Mouse (Mus musculus) CH12.LX (cell line): ENCODE measurements around the gene Rap1gap. TPM values are rescaled to one million over a fixed set of nuclear protein-coding genes. Genes with fewer than 3 reads are reported as not detected.

ENCODE experiments used
- DNase-seq: peaks from one replicate; pipeline ENCODE4 v3.0.0-alpha.2; 2013; ENCODE audit errors: extremely low read depth
- H3K27ac ChIP-seq: 2 replicates; pipeline ENCODE4 v1.5.1; 2012; ENCODE audit warnings: low read depth, mild to moderate bottlenecking, control low read depth, moderate library complexity; ENCODE audit not compliant: insufficient read depth
- H3K27me3 ChIP-seq: replicated peaks from 2 replicates; pipeline ENCODE3; 2012; ENCODE audit warnings: inconsistent platforms
- H3K36me3 ChIP-seq, 2 experiments: replicated peaks in 1 of 2; 2 replicates each; pipeline versions ENCODE3 to v1.6.1; 2012; ENCODE audit warnings: inconsistent platforms in 1 of 2, low read length in 1 of 2, mild to moderate bottlenecking in 1 of 2, mixed read lengths in 1 of 2, moderate library complexity in 1 of 2; ENCODE audit not compliant: control insufficient read depth in 1 of 2, insufficient read depth in 1 of 2
- H3K4me1 ChIP-seq, 2 experiments: 2 replicates each; pipeline ENCODE4 v1.6.1; 2012; ENCODE audit warnings: inconsistent platforms in 1 of 2, moderate library complexity in 1 of 2; ENCODE audit not compliant: insufficient read depth in 2 of 2, control insufficient read depth in 1 of 2
- H3K4me2 ChIP-seq: 2 replicates; pipeline ENCODE4 v1.6.1; 2012; ENCODE audit warnings: low read depth, mild to moderate bottlenecking, control low read depth; ENCODE audit not compliant: poor library complexity, insufficient read depth, severe bottlenecking
- H3K4me3 ChIP-seq, 3 experiments: fragments of 150-350 bp in 1 of 3; sonication (generic) in 1 of 3; replicated peaks in 1 of 3; 2 replicates each; pipeline versions ENCODE3 to v1.5.1; 2011 to 2012; ENCODE audit warnings: low read depth in 2 of 3, low read length in 2 of 3, mild to moderate bottlenecking in 2 of 3, moderate library complexity in 2 of 3, control low read depth in 1 of 3, improper control_type of control experiment in 1 of 3, inconsistent platforms in 1 of 3, mixed read lengths in 1 of 3; ENCODE audit not compliant: poor library complexity in 1 of 3
- H3K79me2 ChIP-seq: replicated peaks from 2 replicates; pipeline ENCODE4 v1.6.1; 2012; ENCODE audit warnings: mild to moderate bottlenecking, moderate library complexity; ENCODE audit not compliant: control insufficient read depth, poor library complexity, insufficient read depth, severe bottlenecking; ENCODE audit errors: extremely low read depth
- H3K9ac ChIP-seq: 2 replicates; pipeline ENCODE4 v1.6.1; 2012; ENCODE audit warnings: low read depth, mild to moderate bottlenecking, control low read depth, moderate library complexity; ENCODE audit not compliant: insufficient read depth
- H3K9me3 ChIP-seq: replicated peaks from 2 replicates; pipeline ENCODE3; 2012; ENCODE audit warnings: low read length, inconsistent platforms, mixed read lengths
- BHLHE40 ChIP-seq: IDR thresholded peaks from 2 replicates; pipeline ENCODE4 v1.6.1; 2011; ENCODE audit warnings: mild to moderate bottlenecking, low read depth, low read length, improper control_type of control experiment
- CHD1 ChIP-seq: IDR thresholded peaks from 2 replicates; pipeline ENCODE4 v1.6.1; 2012; ENCODE audit warnings: low read depth, low read length, improper control_type of control experiment, inconsistent platforms
- ELF1 ChIP-seq: IDR thresholded peaks from 2 replicates; pipeline ENCODE4 v1.6.1; 2014; ENCODE audit warnings: low read depth, mild to moderate bottlenecking, inconsistent platforms, low read length, improper control_type of control experiment
- GABPA ChIP-seq: IDR thresholded peaks from 2 replicates; pipeline ENCODE4 v1.6.1; 2012; ENCODE audit warnings: low read depth, low read length, improper control_type of control experiment, inconsistent platforms; ENCODE audit not compliant: insufficient replicate concordance
- HCFC1 ChIP-seq: IDR thresholded peaks from 2 replicates; pipeline ENCODE4 v1.6.1; 2012; ENCODE audit warnings: low read depth, mild to moderate bottlenecking, inconsistent platforms, low read length, improper control_type of control experiment
- JUND ChIP-seq: conservative IDR thresholded peaks from 2 replicates; pipeline ENCODE4 v1.6.1; 2011; ENCODE audit warnings: low read depth, low read length, improper control_type of control experiment
- MAFK ChIP-seq: IDR thresholded peaks from 2 replicates; pipeline ENCODE4 v1.6.1; 2011; ENCODE audit warnings: low read length, improper control_type of control experiment; ENCODE audit not compliant: insufficient replicate concordance
- MAZ ChIP-seq: IDR thresholded peaks from 2 replicates; pipeline ENCODE4 v1.6.1; 2012; ENCODE audit warnings: low read depth, mild to moderate bottlenecking, inconsistent platforms, low read length, improper control_type of control experiment, moderate library complexity
- MXI1 ChIP-seq: IDR thresholded peaks from 2 replicates; pipeline ENCODE4 v1.6.1; 2011; ENCODE audit warnings: mild to moderate bottlenecking, low read depth, low read length, improper control_type of control experiment
- NELFE ChIP-seq: IDR thresholded peaks from 2 replicates; pipeline ENCODE4 v1.6.1; 2011; ENCODE audit warnings: low read depth, low read length, improper control_type of control experiment
- POLR2A ChIP-seq: IDR thresholded peaks from 2 replicates; pipeline ENCODE4 v1.6.1; 2011; ENCODE audit warnings: low read depth, mild to moderate bottlenecking, improper control_type of control experiment, low read length
- RAD21 ChIP-seq: IDR thresholded peaks from 2 replicates; pipeline ENCODE4 v1.6.1; 2011; ENCODE audit warnings: low read depth, mild to moderate bottlenecking, low read length, improper control_type of control experiment, moderate library complexity
- SMC3 ChIP-seq: IDR thresholded peaks from 2 replicates; pipeline ENCODE4 v1.6.1; 2011; ENCODE audit warnings: low read depth, low read length, improper control_type of control experiment
- ZMIZ1 ChIP-seq: IDR thresholded peaks from 2 replicates; pipeline ENCODE4 v1.6.1; 2012; ENCODE audit warnings: low read depth, mild to moderate bottlenecking, inconsistent platforms, low read length, improper control_type of control experiment
- dilution Hi-C: fragments of 300-500 bp; cut with MboI; formaldehyde crosslinking; loops from 2 replicates; pipeline ENCODE4 v1.14.3; 2020; ENCODE audit warnings: low sequenced_read_pairs; ENCODE audit not compliant: extremely low pct_unique_long_range_greater_than_20kb, extremely low pct_ligation_motif_present
- in situ Hi-C: fragments of 300-500 bp; cut with MboI; formaldehyde crosslinking; loops from 3 replicates; pipeline ENCODE4 v1.14.3; 2019; ENCODE audit warnings: low sequenced_read_pairs, low pct_ligation_motif_present, low pct_unique_long_range_greater_than_20kb, mixed read lengths
- polyA plus RNA-seq: library from polyadenylated mRNA; unstranded; fragments of >175 nt; gene quantifications from 2 replicates; pipeline ENCODE4 v1.2.1, GENCODE M21; 2012; ENCODE audit warnings: low read depth; ENCODE audit not compliant: insufficient read length
- total RNA-seq, 2 experiments: library from RNA; depleted of rRNA; stranded (reverse); fragments of 300-350 nt in 1 of 2; fragments of >200 nt in 1 of 2; gene quantifications; 2 replicates each; pipeline ENCODE4 v1.2.3; 2012 to 2014

Rap1gap gene
- total and polyA plus RNA-seq, 3 experiments = 3.0 to 11.1 (median 5.8) TPM

- H3K27ac ChIP-seq = peak overlapping the region; percentile 92; the same call in 1 of the 2 replicates
- TF ChIP-seq POLR2A = no peak
- peak; percentile 92 for TF ChIP-seq MAFK
- TF ChIP-seq JUND = no peak
- dilution Hi-C loops = no loop called here
- in situ Hi-C loops = loop anchor here (5.0 kb wide), 1 partner anchor 43 kb away; no protein-coding TSS in a partner anchor
- no peak for DNase-seq
- H3K4me2 ChIP-seq = no peak overlapping the region
- no peak overlapping the region for H3K4me3 ChIP-seq
- H3K27me3 ChIP-seq = no peaks in the 10 kb centered on the region
- H3K79me2 ChIP-seq = no peaks in the 10 kb centered on the region
- peaks cover 34 to 70% of the 10 kb centered on the region in 2 experiments for H3K4me1 ChIP-seq
- H3K9ac ChIP-seq = no peak overlapping the region
- no peaks in the 10 kb centered on the region for H3K9me3 ChIP-seq
- H3K36me3 ChIP-seq = peaks cover 66 to 96% of the 10 kb centered on the region in 2 experiments
Observed at GRCm38 (mm10) chr4:137749680-137750079, 85.2 kb downstream of the Rap1gap start.

GRCm38 (mm10) chr4:137750121-137750520 is 85.6 kb downstream of the Rap1gap start:
- H3K9ac ChIP-seq = no peak overlapping the region
- H3K79me2 ChIP-seq = no peaks in the 10 kb centered on the region
- dilution Hi-C loops = no loop called here
- H3K36me3 ChIP-seq = peaks cover 70 to 97% of the 10 kb centered on the region in 2 experiments
- no peak overlapping the region for H3K4me3 ChIP-seq
- DNase-seq = no peak
- in situ Hi-C loops = no loop called here
- no peaks in the 10 kb centered on the region for H3K27me3 ChIP-seq
- no peak overlapping the region for H3K4me2 ChIP-seq
- H3K27ac ChIP-seq = no peak overlapping the region
- no peaks in the 10 kb centered on the region for H3K9me3 ChIP-seq
- peaks cover 31 to 66% of the 10 kb centered on the region in 2 experiments for H3K4me1 ChIP-seq
- no peak for TF ChIP-seq NELFE
- TF ChIP-seq MAZ = no peak
- no peak for TF ChIP-seq ZMIZ1
- no peak for TF ChIP-seq RAD21
- TF ChIP-seq GABPA = no peak
- no peak for TF ChIP-seq SMC3
- TF ChIP-seq MXI1 = no peak
- TF ChIP-seq HCFC1 = no peak
- TF ChIP-seq ELF1 = no peak
- no peak for TF ChIP-seq BHLHE40

- no peaks in the 10 kb centered on the region for H3K79me2 ChIP-seq
- H3K36me3 ChIP-seq = peaks cover 74 to 97% of the 10 kb centered on the region in 2 experiments
- H3K9me3 ChIP-seq = no peaks in the 10 kb centered on the region
- no peak overlapping the region for H3K4me2 ChIP-seq
- no peak overlapping the region for H3K4me3 ChIP-seq
- no peaks in the 10 kb centered on the region for H3K27me3 ChIP-seq
- DNase-seq = no peak
- in situ Hi-C loops = no loop called here
- H3K9ac ChIP-seq = no peak overlapping the region
- no peak for TF ChIP-seq MAFK
- TF ChIP-seq CHD1 = no peak
- H3K27ac ChIP-seq = no peak overlapping the region
- peaks cover 31 to 59% of the 10 kb centered on the region in 2 experiments for H3K4me1 ChIP-seq
- dilution Hi-C loops = no loop called here
Observed at GRCm38 (mm10) chr4:137751310-137751709, 86.8 kb downstream of the Rap1gap start.
